Mouse (Mus musculus) lung, adult 2 months (tissue): Measurements from ENCODE around the gene Vegfb.

Experiments used
- CTCF ChIP-seq: fragments of 200-500 bp; IDR thresholded peaks from 2 replicates; pipeline ENCODE4 v1.5.1; 2011; ENCODE audit warnings: mild to moderate bottlenecking, low read length, control low read depth; ENCODE audit not compliant: insufficient read depth
- POLR2A ChIP-seq: fragments of 200-500 bp; IDR thresholded peaks from 2 replicates; pipeline ENCODE4 v1.6.1; 2011; ENCODE audit warnings: low read depth, mild to moderate bottlenecking, control low read depth, low read length, borderline replicate concordance; ENCODE audit errors: extremely low read depth

- TF ChIP-seq CTCF = no peak
- TF ChIP-seq POLR2A = no peak
These were observed 43.7 kb downstream of the Vegfb start for GRCm38 (mm10) chr19:6943709-6944108.
